Mouse (Mus musculus): ENCODE data around the gene Tnni3k. TPM values are rescaled to one million over a fixed set of nuclear protein-coding genes. Genes with fewer than 3 reads are reported as not detected.

The Tnni3k gene
- polyA plus RNA-seq, 1 experiment: 0.31 TPM

DNA sequence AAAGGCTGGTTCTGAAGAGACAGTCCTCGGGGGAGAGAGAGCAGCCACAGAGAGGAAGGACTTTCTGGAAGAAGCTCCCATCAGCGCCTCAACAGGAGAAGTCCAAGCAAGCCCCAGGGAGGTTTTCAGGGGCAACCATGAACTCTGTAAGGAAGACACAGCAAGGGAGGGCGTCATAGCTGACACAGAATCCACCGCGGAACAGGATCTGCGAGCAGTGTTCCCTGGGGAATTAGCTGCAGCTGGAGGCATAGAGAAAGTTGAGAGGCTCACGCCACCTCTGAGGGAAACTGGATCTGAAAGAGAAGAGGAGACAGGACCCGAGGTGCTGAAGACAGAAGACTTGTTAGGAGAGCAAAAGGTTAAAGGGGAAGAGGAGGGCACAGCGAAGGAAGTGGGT, 291.8 kb downstream of the Tnni3k start:
- H3K4me1 ChIP-seq (ENCODE audit: control insufficient read depth, insufficient read depth, low read length): no peaks in the 10 kb centered on the region; the same call in 1 of the 2 replicates
- H3K4me3 ChIP-seq (ENCODE audit: insufficient read depth, low read length): no peak overlapping the region
- TF ChIP-seq CTCF (IDR thresholded peaks at IDR 0.05; ENCODE audit: extremely low read depth, insufficient read depth, low read length) (no peak), POLR2A (IDR thresholded peaks at IDR 0.05; ENCODE audit: extremely low read depth, insufficient read depth, low read length) (no peak)
- no peak overlapping the region for H3K27ac ChIP-seq (ENCODE audit: insufficient read depth, low read length)

DNA sequence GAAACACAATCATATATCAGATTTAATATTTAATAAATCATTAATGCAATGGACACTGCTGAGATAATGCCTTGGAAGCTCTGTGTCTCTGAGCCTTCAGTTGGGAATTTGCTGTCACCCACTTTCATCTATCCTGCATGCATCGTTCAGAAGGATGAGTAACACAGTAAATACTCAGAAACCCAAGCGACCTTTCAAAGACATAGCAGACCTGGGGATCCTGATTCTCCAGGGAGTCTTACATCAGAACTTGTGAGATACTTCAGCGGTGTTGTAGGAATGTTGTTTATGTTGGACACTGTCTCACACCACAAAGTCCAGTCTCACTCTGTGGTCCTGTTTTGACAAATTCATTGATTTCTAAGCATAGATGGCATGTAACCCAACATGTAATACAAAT, 294.1 kb downstream of the Tnni3k start:
- Histone ChIP-seq H3K4me1 (ENCODE audit: control insufficient read depth, insufficient read depth, low read length) (no peaks in the 10 kb centered on the region), H3K4me3 (ENCODE audit: insufficient read depth, low read length) (no peak overlapping the region), H3K27ac (ENCODE audit: insufficient read depth, low read length) (no peak overlapping the region)
- TF ChIP-seq CTCF (IDR thresholded peaks at IDR 0.05; ENCODE audit: extremely low read depth, insufficient read depth, low read length) (no peak), POLR2A (IDR thresholded peaks at IDR 0.05; ENCODE audit: extremely low read depth, insufficient read depth, low read length) (no peak)

DNA sequence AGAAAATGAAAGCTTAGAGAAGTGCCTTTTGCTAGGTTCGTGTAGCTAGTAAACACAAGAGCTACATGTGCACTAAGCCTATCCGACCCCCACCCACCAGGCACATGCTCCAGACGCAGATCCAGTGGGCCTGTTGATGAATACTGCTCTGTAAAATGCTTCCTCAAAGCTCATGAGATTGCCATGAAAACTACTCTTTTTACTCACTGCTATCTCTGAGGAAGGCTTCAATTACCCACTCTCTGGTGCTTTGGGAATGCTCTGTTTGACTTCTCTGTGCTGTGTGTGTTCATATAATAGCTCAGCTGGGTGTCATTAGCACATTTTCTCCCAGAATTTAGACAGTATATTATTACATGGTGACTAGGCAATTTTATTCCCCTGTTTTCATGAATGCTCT, 297.1 kb downstream of the Tnni3k start:
- TF ChIP-seq CTCF (IDR thresholded peaks at IDR 0.05; ENCODE audit: extremely low read depth, insufficient read depth, low read length) (no peak), POLR2A (IDR thresholded peaks at IDR 0.05; ENCODE audit: extremely low read depth, insufficient read depth, low read length) (no peak)
- H3K4me1 ChIP-seq (ENCODE audit: control insufficient read depth, insufficient read depth, low read length): no peaks in the 10 kb centered on the region
- no peak overlapping the region for H3K27ac ChIP-seq (ENCODE audit: insufficient read depth, low read length)
- no peak overlapping the region for H3K4me3 ChIP-seq (ENCODE audit: insufficient read depth, low read length)

DNA sequence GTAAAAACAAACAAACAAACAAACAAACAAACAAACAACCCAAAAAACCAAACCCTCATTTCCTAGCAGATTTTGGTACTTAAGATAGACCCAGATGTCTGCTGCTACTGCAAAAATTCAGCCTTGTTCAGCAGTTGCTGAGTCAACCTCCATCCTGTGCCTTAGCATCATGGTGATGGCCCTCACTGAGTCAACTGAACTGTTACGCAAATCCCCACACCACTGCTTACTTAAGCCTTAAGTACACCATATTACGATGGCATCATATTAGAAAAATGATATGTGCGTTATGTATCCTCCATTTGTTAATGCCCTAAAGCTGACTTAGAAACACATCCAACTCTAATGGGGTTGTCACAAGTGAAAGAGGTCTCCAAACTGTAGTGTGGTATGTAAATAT, 300.0 kb downstream of the Tnni3k start:
- TF ChIP-seq POLR2A (IDR thresholded peaks at IDR 0.05; ENCODE audit: extremely low read depth, insufficient read depth, low read length): no peak
- no peak for TF ChIP-seq CTCF (IDR thresholded peaks at IDR 0.05; ENCODE audit: extremely low read depth, insufficient read depth, low read length)
- H3K4me3 ChIP-seq (ENCODE audit: insufficient read depth, low read length): no peak overlapping the region
- H3K27ac ChIP-seq (ENCODE audit: insufficient read depth, low read length): no peak overlapping the region
- H3K4me1 ChIP-seq (ENCODE audit: control insufficient read depth, insufficient read depth, low read length): no peaks in the 10 kb centered on the region

DNA sequence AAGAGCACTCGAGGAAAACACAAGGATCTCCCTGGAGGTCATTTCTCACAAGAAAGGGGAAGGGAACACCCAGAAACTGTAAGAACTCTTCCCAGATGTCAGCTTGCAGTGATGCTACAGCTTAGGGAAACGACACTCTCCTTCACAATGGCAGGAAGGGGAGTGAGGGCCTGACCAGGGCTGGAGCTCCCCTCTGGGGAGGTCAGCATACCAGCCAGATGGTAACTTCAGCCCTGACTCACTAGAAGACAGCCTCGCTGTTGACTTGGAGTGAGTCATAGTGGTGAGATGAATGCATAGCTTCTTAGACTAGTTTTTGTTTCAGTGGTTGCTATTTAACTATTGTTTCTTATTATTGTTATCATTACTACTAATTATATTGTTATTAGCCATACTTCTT, 300.7 kb downstream of the Tnni3k start:
- Histone ChIP-seq H3K4me1 (ENCODE audit: control insufficient read depth, insufficient read depth, low read length) (no peaks in the 10 kb centered on the region), H3K27ac (ENCODE audit: insufficient read depth, low read length) (no peak overlapping the region), H3K4me3 (ENCODE audit: insufficient read depth, low read length) (no peak overlapping the region)
- TF ChIP-seq CTCF (IDR thresholded peaks at IDR 0.05; ENCODE audit: extremely low read depth, insufficient read depth, low read length) (no peak), POLR2A (IDR thresholded peaks at IDR 0.05; ENCODE audit: extremely low read depth, insufficient read depth, low read length) (no peak)

DNA sequence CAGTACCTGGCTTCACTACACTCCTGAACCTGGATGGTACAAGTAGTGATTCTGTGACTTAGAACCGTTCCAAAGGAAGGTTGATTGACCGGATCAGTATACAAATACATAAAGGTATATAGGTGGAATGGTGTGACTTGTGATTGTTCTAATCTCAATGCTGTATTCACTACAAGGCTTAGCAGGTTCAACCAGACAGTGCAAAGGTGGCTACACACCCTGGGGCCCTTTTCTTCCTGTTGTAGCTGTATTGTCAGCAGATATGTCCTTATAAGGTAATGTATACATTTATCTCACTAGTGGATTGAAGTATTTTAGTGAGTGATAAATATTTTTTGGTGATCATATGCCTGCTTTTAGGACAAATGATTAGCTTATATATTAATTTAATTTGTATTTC, 310.9 kb downstream of the Tnni3k start:
- H3K4me3 ChIP-seq (ENCODE audit: insufficient read depth, low read length): no peak overlapping the region
- no peaks in the 10 kb centered on the region for H3K4me1 ChIP-seq (ENCODE audit: control insufficient read depth, insufficient read depth, low read length)
- TF ChIP-seq CTCF (IDR thresholded peaks at IDR 0.05; ENCODE audit: extremely low read depth, insufficient read depth, low read length) (no peak), POLR2A (IDR thresholded peaks at IDR 0.05; ENCODE audit: extremely low read depth, insufficient read depth, low read length) (no peak)
- H3K27ac ChIP-seq (ENCODE audit: insufficient read depth, low read length): no peak overlapping the region

DNA sequence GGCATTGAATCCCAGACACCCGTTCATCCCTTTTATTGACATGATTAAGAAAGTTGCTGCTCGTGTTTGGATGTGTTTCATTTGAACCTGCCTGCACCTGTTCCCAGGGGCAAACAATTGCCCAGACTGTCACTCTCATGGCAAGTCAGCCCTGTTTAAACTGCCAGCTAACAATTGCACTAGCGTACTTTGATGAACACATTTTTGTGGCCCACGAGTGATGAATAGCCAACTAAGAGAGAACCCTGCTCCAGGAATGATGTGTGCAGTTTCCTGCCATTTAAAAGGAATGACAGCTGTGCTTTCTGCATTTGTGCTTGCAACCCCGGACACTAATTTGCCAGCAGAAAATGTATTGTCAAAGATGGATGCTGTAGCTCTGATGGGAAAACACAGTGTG, 312.3 kb downstream of the Tnni3k start:
- Histone ChIP-seq H3K4me3 (ENCODE audit: insufficient read depth, low read length) (no peak overlapping the region), H3K4me1 (ENCODE audit: control insufficient read depth, insufficient read depth, low read length) (no peaks in the 10 kb centered on the region), H3K27ac (ENCODE audit: insufficient read depth, low read length) (no peak overlapping the region)
- no peak for TF ChIP-seq POLR2A (IDR thresholded peaks at IDR 0.05; ENCODE audit: extremely low read depth, insufficient read depth, low read length)
- no peak for TF ChIP-seq CTCF (IDR thresholded peaks at IDR 0.05; ENCODE audit: extremely low read depth, insufficient read depth, low read length)

DNA sequence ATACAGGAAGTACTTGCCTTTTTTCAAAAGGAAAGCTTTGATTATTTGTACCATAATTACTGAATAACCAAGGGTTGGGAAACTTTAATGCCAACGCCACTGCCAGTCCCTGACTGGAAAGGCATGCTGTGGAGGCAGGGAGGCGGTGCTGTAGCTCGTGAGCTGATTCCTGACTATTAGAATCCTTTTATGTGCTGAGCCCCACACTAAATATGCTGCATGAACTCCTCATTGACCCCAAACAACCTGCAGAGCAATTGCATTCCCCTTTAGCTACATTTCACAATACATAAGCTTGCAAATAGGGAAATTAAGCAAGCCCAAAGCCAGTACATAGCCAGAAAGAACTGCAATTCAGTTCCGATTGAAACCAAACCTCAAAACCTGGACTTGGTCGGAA, 313.7 kb downstream of the Tnni3k start:
- Histone ChIP-seq H3K4me1 (ENCODE audit: control insufficient read depth, insufficient read depth, low read length) (no peaks in the 10 kb centered on the region), H3K4me3 (ENCODE audit: insufficient read depth, low read length) (no peak overlapping the region), H3K27ac (ENCODE audit: insufficient read depth, low read length) (no peak overlapping the region)
- TF ChIP-seq POLR2A (IDR thresholded peaks at IDR 0.05; ENCODE audit: extremely low read depth, insufficient read depth, low read length) (no peak), CTCF (IDR thresholded peaks at IDR 0.05; ENCODE audit: extremely low read depth, insufficient read depth, low read length) (no peak)

Other genes with a start within 250 kb of the Tnni3k start
- 27.6 and 29.2 TPM in 2 replicates for gene Fpgt, start 38.0 kb upstream of the Tnni3k start, polyA plus RNA-seq (2012; rRNA removed)
- 0.61 and 0.71 TPM in 2 replicates for gene Lrriq3, start 38.0 kb upstream of the Tnni3k start, polyA plus RNA-seq (2012; rRNA removed)

All from cortical plate, adult 2 months (tissue).